22 mouse cellular contexts compared by ENCODE assay signal in genomic region chr4:68156499-68156898, GRCm38 (mm10).
DNase-seq lines count a peak whose midpoint lies in the region; ATAC-seq and TF ChIP-seq lines count a peak whose summit lies in the region.
"Had no signal": no experiment of that assay in that cellular context is flagged by ENCODE, and none has a peak within 500 bp of the region (broad histone marks: within the 10 kb centered on the region; RNA-seq: fewer than 3 reads in every experiment).

No protein-coding gene starts in this region.

- no peak overlapping the region for H3K4me3 ChIP-seq in midbrain, postnatal 0 days (ENCODE audit: low read depth, low read length)

- no peak overlapping the region for H3K4me2 ChIP-seq in midbrain, postnatal 0 days (ENCODE audit: low read depth, low read length, poor library complexity, severe bottlenecking)

- no peaks in the 10 kb centered on the region for H3K27me3 ChIP-seq in midbrain, postnatal 0 days (ENCODE audit: insufficient read depth, low read length)
- H3K27me3 ChIP-seq: CH12.LX, Patski had no signal

- H3K9ac ChIP-seq in midbrain, postnatal 0 days (replicated peaks; ENCODE audit: low read length, poor library complexity, severe bottlenecking): no peak overlapping the region

- no peaks in the 10 kb centered on the region for H3K9me3 ChIP-seq in midbrain, postnatal 0 days (ENCODE audit: low read length)
- H3K9me3 ChIP-seq: G1E had no signal

- intact Hi-C loops in gastrocnemius, postnatal 14 days (cut with DNase I; ENCODE audit: low total_unique reads): no loop called here

- no peak for TF ChIP-seq CTCF in midbrain, postnatal 0 days (IDR thresholded peaks at IDR 0.05)

- peak; percentile 96 for ATAC-seq in frontal cortex, adult (ENCODE audit: low TSS enrichment)
- ATAC-seq in midbrain, postnatal 0 days (ENCODE audit: low FRiP score): no peak
- ATAC-seq: activated CD4-positive, CD25-positive, alpha-beta regulatory T cell, adult 4 months; CD4-positive, CD25-positive, alpha-beta regulatory T cell, adult 4 months; Patski had no signal

- DNase-seq in frontal cortex, adult 2 months (ENCODE audit: extremely low spot score in 1 of 2, low spot score in 1 of 2): no peak
- DNase-seq in brain, adult 2 months (ENCODE audit: low read depth, low spot score): peak; percentile 24
- peak; percentile 34 for DNase-seq in telencephalon, adult 2 months (ENCODE audit: low read depth, low spot score)
- no peak for DNase-seq in gastrocnemius, postnatal 14 days
- no peak for DNase-seq in midbrain, postnatal 0 days (ENCODE audit: low spot score)
- DNase-seq: adrenal gland, adult 2 months; adrenal gland, adult 8-10 months; adrenal gland, postnatal 10 days; adrenal gland, postnatal 14 days; adrenal gland, postnatal 25 days; adrenal gland, postnatal 36 days; B cell, adult 2 months; cerebellum, adult 11 months; cerebellum, adult 11-12 months; cerebellum, adult 18-20 months; cerebellum, adult 2 months had no signal

- no peak overlapping the region for H3K27ac ChIP-seq in midbrain, postnatal 0 days (ENCODE audit: low read depth, low read length)

- no peaks in the 10 kb centered on the region for H3K4me1 ChIP-seq in midbrain, postnatal 0 days (ENCODE audit: insufficient read depth, low read length)

- no peaks in the 10 kb centered on the region for H3K36me3 ChIP-seq in midbrain, postnatal 0 days (ENCODE audit: insufficient read depth, low read length)
- H3K36me3 ChIP-seq: G1E had no signal

- 83% methylated on average over 1 of the region's 1 CpGs for WGBS in midbrain, postnatal 0 days

Comparison
In these comparisons a context has a peak if more than half of its experiments do, and no peak if none do; other contexts are left out.
1. DNase-seq: peak in brain, adult 2 months (single experiment) and telencephalon, adult 2 months (single experiment); none in frontal cortex, adult 2 months (0 of 2), gastrocnemius, postnatal 14 days (single experiment) and midbrain, postnatal 0 days (single experiment).